Mouse (Mus musculus) liver, embryonic 16.5 days (tissue): ENCODE data around the gene Cfb. TPM values are rescaled to one million over a fixed set of nuclear protein-coding genes. Genes with fewer than 3 reads are reported as not detected.
A peak's percentile ranks its signal among the peaks of the same experiment; 100 is the strongest.
"Not testable (repeated sequence)": the region's sequence is repeated elsewhere in the genome, so short reads cannot be mapped to it uniquely, and the experiment has no call there.

Source experiments
- ATAC-seq: fragments of 200-750 bp; cut with Nextera tagmentation; 2 replicates; pipeline ENCODE4 v1.8.0; 2017; ENCODE audit warnings: low read depth, mild to moderate bottlenecking, moderate number of reproducible peaks, moderate library complexity
- H3K27ac ChIP-seq: fragments of 300-500 bp; sonication (generic); 2 replicates; pipeline ENCODE4 v1.5.1; 2014; ENCODE audit warnings: mild to moderate bottlenecking, low read length
- H3K27me3 ChIP-seq: fragments of 300-500 bp; sonication (generic); 2 replicates; pipeline ENCODE4 v1.6.1; 2014; ENCODE audit warnings: low read depth, low read length, mixed read lengths; ENCODE audit not compliant: control insufficient read depth, insufficient read depth
- H3K36me3 ChIP-seq: fragments of 300-500 bp; sonication (generic); 2 replicates; pipeline ENCODE4 v1.6.1; 2014; ENCODE audit warnings: mild to moderate bottlenecking; ENCODE audit not compliant: control insufficient read depth, insufficient read depth
- H3K4me1 ChIP-seq: fragments of 300-500 bp; sonication (generic); 2 replicates; pipeline ENCODE4 v1.6.1; 2014; ENCODE audit warnings: low read depth, low read length, mixed read lengths; ENCODE audit not compliant: control insufficient read depth
- H3K4me2 ChIP-seq: fragments of 300-500 bp; sonication (generic); 2 replicates; pipeline ENCODE4 v1.6.1; 2014; ENCODE audit warnings: low read depth, low read length, mixed read lengths
- H3K4me3 ChIP-seq: fragments of 300-500 bp; sonication (generic); 2 replicates; pipeline ENCODE4 v1.5.1; 2014; ENCODE audit warnings: low read depth, mild to moderate bottlenecking, low read length
- H3K9ac ChIP-seq: fragments of 300-500 bp; sonication (generic); 2 replicates; pipeline ENCODE4 v1.6.1; 2014; ENCODE audit warnings: low read depth, low read length
- H3K9me3 ChIP-seq: fragments of 300-500 bp; sonication (generic); replicated peaks from 2 replicates; pipeline ENCODE4 v1.6.1; 2016; ENCODE audit warnings: low read length; ENCODE audit not compliant: control insufficient read depth
- WGBS: fragments of 180-500 bp; shearing (Covaris S2); extraction: QIAGEN DNeasy Blood & Tissue Kit; methylation state at CpG from one replicate; pipeline ENCODE4 v1.1.7; 2014; ENCODE audit not compliant: insufficient replicate concordance; 5-methylcytosine and 5-hydroxymethylcytosine counted together
- polyA plus RNA-seq: library from polyadenylated mRNA; unstranded; fragments of >200 nt; fragmentation: Nextera tagmentation; extraction: Ambion mirVana; gene quantifications from 2 replicates; pipeline ENCODE4 v1.2.1, GENCODE M21; 2015

Cfb gene
- polyA plus RNA-seq, result 384 and 472 TPM in 2 replicates

DNA sequence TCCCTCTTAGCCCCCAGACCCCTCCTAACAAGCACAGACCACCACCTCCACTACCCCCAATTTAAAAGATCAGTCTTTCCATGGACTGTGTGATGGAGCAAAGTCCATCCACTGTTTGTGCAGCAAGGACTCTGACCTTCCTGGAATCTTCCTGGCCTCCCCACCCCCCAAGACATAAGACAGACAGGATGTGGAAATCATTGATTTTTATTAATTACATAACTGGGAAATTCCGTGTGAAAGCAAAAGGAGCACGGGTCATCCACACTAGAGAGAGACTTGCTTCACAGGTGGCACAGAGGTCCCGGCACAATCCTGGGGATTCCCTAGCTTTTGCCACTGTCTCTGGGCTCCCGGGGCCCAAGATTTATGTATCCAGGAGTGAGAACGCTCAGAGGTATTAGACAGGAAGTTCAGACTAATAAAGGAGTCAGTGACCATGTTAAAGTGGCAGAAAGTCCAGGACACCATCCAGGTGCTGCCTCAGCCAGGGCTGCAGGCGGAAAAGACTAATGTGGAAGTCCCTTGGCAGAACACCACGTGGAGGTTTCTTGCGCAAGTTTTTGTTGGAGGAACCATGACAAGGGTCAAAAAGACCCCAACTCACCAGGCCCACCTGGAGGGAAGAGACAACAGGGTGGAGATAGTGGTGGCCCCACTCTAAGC is at the start of gene Cfb:
TSS of gene Cfb (minus strand) at position 103 of the 666 bp plus-strand sequence.
- peak within 1 kb of the TSS; percentile 33 for H3K9ac ChIP-seq
- peak within 1 kb of the TSS; percentile 77 for H3K27ac ChIP-seq

DNA sequence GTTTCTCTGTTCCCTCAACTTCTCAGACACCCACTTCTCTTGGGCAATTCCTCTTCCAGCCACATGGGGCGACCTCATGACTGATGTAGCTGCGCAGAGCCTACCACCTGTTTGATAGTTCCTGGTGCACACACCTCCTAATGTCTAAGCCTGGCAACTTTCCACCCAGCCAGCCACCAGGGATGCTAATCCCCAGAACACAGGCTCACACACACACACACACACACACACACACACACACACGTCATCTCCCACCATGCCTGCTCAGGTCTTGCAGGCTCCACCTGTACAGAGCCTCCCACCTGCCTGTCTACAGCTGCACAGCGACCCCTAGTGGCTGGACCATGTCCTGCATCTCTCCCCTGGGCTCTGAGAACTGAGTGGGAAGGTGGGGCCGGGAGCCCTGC is 49.6 kb upstream of the Cfb start:
- Histone ChIP-seq H3K9ac (no peak overlapping the region), H3K36me3 (peaks cover 29% of the 10 kb centered on the region), H3K27ac (no peak overlapping the region), H3K4me2 (no peak overlapping the region), H3K9me3 (no peaks in the 10 kb centered on the region), H3K27me3 (no peaks in the 10 kb centered on the region), H3K4me1 (peaks cover 13% of the 10 kb centered on the region), H3K4me3 (no peak overlapping the region)
- WGBS, result 44% methylated on average over 5 of the region's 5 CpGs
- ATAC-seq, result peak; percentile 60

More for the DNA sequence above, at the start of gene Cfb:
- H3K9me3 ChIP-seq, result no peaks in the 10 kb centered on the region
- peaks cover 4% of the 10 kb centered on the region; the same call in 1 of the 2 replicates for H3K4me1 ChIP-seq
- H3K4me2 ChIP-seq, result peak within 1 kb of the TSS; percentile 43
- 36% methylated on average over 8 of the region's 8 CpGs for WGBS
- peak; percentile 73 for ATAC-seq
- peak within 1 kb of the TSS; percentile 54 for H3K4me3 ChIP-seq
- H3K36me3 ChIP-seq, result no peaks in the 10 kb centered on the region
- H3K27me3 ChIP-seq, result no peaks in the 10 kb centered on the region

DNA sequence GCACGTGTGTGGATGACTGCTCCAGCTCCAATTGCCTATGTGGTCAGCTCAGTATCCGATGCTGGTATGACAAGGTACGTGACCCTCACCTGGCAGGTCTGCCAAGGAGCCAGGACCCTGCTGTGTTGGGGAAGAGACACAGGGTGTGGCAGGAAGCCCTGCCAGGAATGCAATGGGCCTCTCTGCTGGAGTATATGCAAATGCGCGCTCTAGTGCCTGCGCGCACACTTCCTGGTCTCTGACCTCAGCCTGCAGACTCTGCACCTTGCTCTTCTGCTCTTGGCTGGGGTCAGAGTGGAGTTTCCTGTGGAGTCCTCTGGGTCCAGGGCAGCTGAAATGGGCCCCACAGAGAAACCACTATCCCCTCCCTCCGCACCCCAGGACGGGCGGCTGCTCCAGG is 48.7 kb upstream of the Cfb start:
- H3K4me3 ChIP-seq, result no peak overlapping the region
- H3K4me1 ChIP-seq, result peaks cover 13% of the 10 kb centered on the region
- no peak overlapping the region for H3K9ac ChIP-seq
- H3K27me3 ChIP-seq, result no peaks in the 10 kb centered on the region
- H3K4me2 ChIP-seq, result no peak overlapping the region
- H3K27ac ChIP-seq, result no peak overlapping the region
- WGBS, result 80% methylated on average over 10 of the region's 10 CpGs
- peaks cover 38% of the 10 kb centered on the region for H3K36me3 ChIP-seq
- H3K9me3 ChIP-seq, result no peaks in the 10 kb centered on the region
- ATAC-seq, result peak; percentile 35; the same call in 1 of the 2 replicates

DNA sequence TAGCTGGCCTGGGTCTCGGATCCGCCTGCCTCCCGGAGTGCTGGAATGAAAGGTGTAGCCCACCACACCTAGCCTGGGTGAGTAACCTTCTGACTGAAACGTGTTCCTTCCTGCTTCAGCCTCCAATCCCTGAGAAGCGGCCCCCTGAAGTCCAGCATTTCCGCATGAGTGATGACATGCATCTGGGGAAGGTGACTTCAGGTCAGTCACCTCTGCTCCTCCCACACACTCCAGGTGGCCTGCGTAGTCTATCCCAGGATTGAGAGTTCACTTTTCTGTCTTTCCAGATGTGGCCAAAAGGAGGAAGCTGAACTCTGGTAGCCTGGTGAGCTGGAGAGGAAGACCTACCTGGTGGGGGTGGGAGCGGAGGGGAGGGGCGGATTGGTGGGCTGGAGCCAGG is 40.6 kb upstream of the Cfb start:
- H3K9ac ChIP-seq, result no peak overlapping the region
- H3K4me2 ChIP-seq, result no peak overlapping the region
- H3K4me1 ChIP-seq, result peaks cover 9% of the 10 kb centered on the region
- H3K27me3 ChIP-seq, result no peaks in the 10 kb centered on the region
- H3K4me3 ChIP-seq, result no peak overlapping the region
- H3K36me3 ChIP-seq, result peaks cover 24% of the 10 kb centered on the region
- ATAC-seq, result no peak
- no peaks in the 10 kb centered on the region for H3K9me3 ChIP-seq
- H3K27ac ChIP-seq, result no peak overlapping the region
- 83% methylated on average over 9 of the region's 9 CpGs for WGBS

DNA sequence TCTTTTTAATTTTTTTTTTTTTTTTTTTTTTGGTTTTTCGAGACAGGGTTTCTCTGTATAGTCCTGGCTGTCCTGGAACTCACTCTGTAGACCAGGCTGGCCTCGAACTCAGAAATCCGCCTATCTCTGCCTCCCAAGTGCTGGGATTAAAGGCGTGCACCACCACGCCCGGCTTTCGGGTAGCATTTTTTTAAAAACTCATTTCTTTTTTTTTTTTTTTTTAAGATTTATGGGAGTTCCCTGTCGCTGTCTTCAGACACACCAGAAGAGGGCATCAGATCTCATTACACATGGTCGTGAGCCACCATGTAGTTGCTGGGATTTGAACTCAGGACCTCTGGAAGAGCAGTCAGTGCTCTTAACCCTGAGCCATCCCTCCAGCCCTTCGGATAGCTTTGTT is 39.6 kb upstream of the Cfb start:
- H3K27me3 ChIP-seq, H3K9me3 ChIP-seq, H3K27ac ChIP-seq, ATAC-seq, H3K4me3 ChIP-seq, H3K4me2 ChIP-seq, H3K9ac ChIP-seq: not testable (repeated sequence)
- peaks cover 18% of the 10 kb centered on the region for H3K4me1 ChIP-seq
- peaks cover 20% of the 10 kb centered on the region for H3K36me3 ChIP-seq
- 67% methylated on average over 9 of the region's 10 CpGs for WGBS

DNA sequence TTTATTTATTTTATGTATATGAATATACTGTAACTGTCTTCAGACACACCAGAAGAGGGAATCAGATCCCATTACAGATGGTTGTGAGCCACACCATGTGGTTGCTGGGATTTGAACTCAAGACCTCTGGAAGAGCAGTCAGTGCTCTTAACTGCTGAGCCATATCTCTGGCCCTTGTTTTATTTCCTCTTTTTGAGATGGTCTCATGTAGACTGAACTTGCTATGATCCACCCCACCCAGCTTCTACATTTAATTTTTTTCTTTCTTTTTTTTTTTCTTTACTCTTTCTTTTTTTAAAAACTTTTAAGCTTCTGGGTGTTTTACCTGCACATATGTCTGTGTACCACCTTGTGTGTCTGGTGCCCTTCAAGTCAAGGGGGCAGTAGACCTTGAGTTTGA is 38.5 kb upstream of the Cfb start:
- not testable (repeated sequence) for H3K4me2 ChIP-seq, H3K27ac ChIP-seq, H3K27me3 ChIP-seq, H3K4me3 ChIP-seq, H3K36me3 ChIP-seq, H3K9me3 ChIP-seq, H3K9ac ChIP-seq, ATAC-seq
- H3K4me1 ChIP-seq, result peaks cover 29% of the 10 kb centered on the region

DNA sequence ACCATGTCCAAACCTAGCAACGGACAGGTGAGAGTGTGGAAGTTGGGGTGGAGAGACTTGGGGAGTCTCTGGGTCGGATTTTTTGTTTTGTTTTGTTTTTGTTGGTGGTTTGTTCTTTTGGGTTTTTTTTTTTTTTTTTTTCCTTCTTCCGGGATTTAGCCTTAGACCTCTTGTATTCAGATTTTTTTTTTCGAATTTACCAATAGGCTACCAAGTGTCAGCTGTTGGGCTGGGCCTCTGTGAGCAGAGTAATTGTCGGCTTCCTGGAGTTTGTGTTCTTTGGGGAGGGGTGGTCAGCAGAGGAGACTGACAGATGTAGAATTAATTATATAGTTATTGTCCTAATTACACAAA is 37.5 kb upstream of the Cfb start:
- peaks cover 31% of the 10 kb centered on the region for H3K4me1 ChIP-seq
- ATAC-seq, result no peak
- H3K4me2 ChIP-seq, result peak overlapping the region; percentile 92
- peak overlapping the region; percentile 79 for H3K9ac ChIP-seq
- H3K36me3 ChIP-seq, result peaks cover 3% of the 10 kb centered on the region; the same call in 1 of the 2 replicates
- H3K27me3 ChIP-seq, result no peaks in the 10 kb centered on the region
- H3K4me3 ChIP-seq, result peak overlapping the region; percentile 70
- H3K27ac ChIP-seq, result peak overlapping the region; percentile 87
- WGBS, result 0% methylated on average over 5 of the region's 5 CpGs
- H3K9me3 ChIP-seq, result no peaks in the 10 kb centered on the region

DNA sequence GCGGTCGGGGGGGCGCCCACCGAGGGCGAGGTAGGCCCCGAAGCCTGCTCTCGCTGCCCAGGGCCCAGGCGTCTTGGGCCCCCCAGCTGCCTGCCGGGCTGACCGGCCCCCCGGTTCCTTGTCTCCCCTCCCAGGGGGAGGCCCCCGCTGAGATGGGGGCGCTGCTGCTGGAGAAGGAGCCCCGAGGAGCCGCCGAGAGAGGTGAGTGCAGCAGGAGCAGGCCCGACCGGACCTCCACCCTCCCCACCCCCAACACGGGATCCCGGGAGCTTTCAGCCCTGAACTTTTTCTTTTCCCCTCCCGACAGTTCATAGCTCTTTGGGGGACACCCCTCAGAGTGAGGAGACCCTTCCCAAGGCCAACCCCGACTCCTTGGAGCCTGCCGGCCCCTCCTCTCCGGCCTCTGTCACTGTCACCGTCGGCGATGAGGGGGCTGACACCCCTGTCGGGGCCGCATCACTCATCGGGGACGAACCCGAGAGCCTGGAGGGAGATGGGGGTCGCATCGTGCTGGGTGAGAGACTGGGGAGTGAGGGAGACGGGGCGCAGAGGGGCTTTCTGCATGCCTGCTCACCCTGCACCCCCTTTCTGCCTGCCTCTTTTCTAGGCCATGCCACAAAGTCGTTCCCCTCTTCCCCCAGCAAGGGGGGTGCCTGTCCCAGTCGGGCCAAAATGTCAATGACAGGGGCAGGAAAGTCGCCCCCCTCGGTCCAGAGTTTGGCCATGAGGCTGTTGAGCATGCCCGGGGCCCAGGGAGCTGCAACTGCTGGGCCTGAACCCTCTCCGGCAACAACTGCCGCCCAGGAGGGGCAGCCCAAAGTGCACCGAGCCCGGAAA is 37.0 kb upstream of the Cfb start:
- WGBS, result 1% methylated on average over 35 of the region's 45 CpGs
- peaks cover 3% of the 10 kb centered on the region; the same call in 1 of the 2 replicates for H3K36me3 ChIP-seq
- H3K9me3 ChIP-seq, result no peaks in the 10 kb centered on the region
- peak overlapping the region; percentile 92 for H3K4me2 ChIP-seq
- peak overlapping the region; percentile 79 for H3K9ac ChIP-seq
- H3K27ac ChIP-seq, result peak overlapping the region; percentile 87
- no peak for ATAC-seq
- H3K4me1 ChIP-seq, result peaks cover 31% of the 10 kb centered on the region
- H3K27me3 ChIP-seq, result no peaks in the 10 kb centered on the region
- peak overlapping the region; percentile 70 for H3K4me3 ChIP-seq

DNA sequence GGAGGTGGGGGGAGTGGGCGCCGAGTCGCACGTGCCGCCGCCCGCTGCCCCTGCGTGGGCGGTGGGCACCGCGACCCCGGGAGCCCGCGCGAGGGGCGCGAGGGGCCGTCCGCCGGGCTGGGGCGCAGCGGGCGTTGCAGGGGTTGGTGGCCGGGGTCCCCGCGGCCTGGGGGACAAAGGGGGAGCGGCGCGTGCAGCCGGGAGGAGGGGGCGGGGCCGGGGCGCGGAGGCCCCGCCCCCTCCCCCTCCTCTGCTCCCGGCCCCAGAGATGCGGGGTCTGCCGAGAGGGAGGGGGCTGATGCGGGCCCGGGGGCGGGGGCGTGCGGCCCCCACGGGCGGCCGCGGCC is 36.4 kb upstream of the Cfb start:
- H3K36me3 ChIP-seq, result peaks cover 3% of the 10 kb centered on the region; the same call in 1 of the 2 replicates
- ATAC-seq, result no peak
- 0% methylated on average over 27 of the region's 47 CpGs for WGBS
- peak overlapping the region; percentile 79 for H3K9ac ChIP-seq
- peak overlapping the region; percentile 87 for H3K27ac ChIP-seq
- peak overlapping the region; percentile 92 for H3K4me2 ChIP-seq
- H3K4me3 ChIP-seq, result peak overlapping the region; percentile 70
- H3K4me1 ChIP-seq, result peaks cover 35% of the 10 kb centered on the region
- no peaks in the 10 kb centered on the region for H3K27me3 ChIP-seq
- no peaks in the 10 kb centered on the region for H3K9me3 ChIP-seq
